Mouse (Mus musculus): ENCODE measurements around the gene Per1.

Per1 gene

DNA sequence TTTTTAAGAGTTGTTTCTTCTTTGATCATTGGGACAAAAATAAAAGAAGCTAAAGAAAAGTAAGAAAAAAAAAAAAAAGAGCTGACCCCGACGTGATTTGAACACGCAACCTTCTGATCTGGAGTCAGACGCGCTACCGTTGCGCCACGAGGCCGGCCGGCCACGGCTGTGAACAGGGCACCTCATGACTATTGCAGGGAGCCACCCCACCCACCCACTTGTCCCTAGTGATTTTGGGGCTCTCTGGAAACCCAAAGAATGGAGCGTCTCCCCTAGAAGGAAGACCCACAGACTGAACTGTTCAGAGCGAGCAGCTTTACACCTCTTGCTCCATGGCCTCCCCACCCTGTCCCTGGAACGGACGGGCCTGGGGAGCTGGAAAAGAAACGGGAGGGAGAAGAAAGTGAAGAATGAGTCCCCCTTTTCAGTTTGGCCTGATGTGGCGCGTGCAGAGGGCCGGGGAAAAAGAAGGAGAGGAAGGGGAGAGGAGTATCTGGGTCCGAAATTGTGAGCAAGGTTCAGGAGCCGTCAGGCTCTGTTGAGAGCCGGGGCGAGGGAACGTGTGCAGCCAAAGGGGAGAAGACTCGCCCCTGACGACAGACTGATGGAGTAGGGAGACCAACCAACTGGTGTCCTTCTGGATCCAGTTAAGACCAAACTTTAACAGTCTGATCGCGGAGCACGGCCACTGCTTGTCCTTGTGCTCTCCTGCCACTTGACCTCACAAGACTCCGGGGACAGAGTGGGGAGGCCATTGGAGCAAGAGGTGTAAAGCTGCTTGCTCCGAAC is 31.4 kb upstream of the Per1 start:
- ATAC-seq (ENCODE audit: insufficient number of reproducible peaks, low FRiP score, low TSS enrichment) = no peak

DNA sequence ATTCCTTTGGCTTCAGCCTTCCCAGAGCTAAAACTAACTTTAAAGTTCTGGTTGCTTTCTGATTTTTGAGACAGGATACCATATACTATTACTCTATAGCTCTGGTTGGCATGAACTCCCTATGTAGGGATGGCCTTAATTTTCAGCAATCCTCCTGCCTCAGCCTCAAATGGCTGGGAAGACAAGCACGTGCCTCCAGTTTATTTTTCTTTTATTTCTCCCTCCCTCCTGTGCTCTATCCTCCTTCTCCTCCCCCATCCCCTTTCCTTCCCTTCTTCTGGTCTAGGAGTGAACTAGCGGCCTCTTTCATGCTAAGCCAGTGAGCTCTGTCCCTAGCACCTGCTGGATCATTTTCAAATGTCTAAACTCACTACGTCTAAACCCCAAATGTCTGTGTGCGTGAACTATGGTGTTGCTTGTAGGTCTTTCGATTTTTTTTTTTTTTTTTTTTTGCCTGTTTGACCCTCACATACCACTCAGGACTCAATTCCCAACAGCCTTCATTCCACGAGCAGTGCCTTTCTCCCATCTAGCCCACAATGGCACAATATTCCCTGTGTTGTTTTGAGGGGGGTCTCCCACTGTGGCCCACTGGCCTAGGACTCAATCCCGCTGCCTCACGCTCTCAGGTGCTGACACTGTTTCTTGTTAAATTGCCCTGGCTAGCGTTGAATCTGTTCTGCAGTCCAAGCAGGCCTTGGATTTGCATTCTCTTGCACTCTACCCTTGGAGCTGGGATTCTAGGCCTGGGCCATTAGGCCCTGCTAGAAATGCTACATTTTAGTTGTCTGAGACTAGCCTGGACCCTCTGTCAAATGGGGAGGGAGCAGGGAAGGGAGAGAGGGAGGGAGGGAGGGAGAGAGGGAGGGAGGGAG is 30.5 kb upstream of the Per1 start:
- ATAC-seq (ENCODE audit: insufficient number of reproducible peaks, low FRiP score, low TSS enrichment) = no peak

DNA sequence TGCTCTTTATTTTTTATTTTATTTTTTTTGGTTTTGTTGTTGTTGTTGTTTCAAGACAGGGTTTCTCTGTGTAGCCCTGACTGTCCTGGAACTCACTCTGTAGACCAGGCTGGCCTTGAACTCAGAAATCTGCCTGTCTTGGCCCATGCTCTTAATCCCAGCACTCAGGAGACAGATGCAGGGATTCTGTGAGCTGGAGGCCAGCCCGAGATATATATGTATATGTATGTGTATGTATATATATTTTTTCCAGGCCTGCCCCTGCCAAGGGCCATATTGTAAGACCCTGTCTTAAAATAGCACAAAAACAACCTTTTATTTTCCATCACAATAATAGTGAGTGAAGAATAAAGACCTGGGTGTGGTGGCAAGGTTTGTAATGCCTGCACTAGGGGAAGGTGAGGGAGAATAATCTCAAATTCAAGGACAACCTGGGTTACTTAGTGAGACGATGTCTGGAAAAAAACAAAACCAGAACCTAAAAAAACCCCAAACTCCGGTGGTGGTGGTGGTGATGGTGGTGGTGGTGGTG is 29.6 kb upstream of the Per1 start:
- ATAC-seq (ENCODE audit: insufficient number of reproducible peaks, low FRiP score, low TSS enrichment) = no peak

DNA sequence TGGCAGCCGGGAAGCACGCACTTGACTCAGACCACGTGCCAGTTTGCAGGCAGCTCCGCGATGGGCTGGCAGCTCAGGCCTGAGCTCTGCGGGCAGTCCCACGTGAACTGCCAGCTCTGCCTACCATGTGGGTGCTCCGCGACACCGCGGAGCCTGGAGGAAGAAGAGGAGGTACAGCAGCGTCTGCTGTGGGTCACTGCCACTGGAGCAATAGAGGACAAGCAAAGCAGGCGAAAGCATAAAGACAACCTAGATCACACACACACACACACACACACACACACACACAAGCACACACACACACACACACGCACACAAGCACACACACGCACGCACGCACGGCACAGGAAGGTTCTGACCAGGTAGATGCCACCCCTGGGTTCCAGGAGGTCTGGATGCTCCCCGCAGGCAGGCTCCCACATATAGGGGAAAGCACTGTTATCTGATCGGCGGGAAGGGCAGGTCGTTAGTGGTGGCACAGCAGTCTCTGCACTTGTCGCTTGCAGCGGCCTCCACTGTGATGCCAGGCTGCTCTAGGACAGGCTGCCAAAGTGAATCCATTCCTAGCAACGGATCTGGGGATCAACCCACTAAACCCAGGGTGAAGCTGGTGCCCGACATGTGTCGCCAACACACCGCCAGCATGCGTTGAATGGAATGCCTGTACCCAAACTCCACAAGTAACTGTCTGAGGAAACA is 28.7 kb upstream of the Per1 start:
- no peak for ATAC-seq (ENCODE audit: insufficient number of reproducible peaks, low FRiP score, low TSS enrichment)

DNA sequence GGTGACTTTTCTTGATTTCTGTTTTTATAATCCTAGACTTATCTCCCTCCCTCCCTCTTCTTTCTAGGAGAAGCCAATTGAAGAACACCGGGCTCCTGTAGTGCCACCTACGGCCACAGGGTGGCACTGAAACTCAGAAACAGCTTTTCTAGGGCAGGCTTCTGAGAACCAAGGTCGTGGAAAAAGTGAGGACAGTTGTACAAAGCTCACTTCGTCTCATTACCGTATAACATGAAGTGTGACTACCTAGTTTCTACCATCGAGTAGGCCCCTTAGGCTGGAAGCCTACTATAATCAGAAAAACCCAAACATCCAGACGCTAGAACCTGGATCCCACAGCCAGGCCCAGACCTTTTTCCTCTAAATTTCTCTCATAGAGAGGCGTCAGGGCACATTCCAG is 28.1 kb upstream of the Per1 start:
- ATAC-seq (ENCODE audit: insufficient number of reproducible peaks, low FRiP score, low TSS enrichment) = no peak

DNA sequence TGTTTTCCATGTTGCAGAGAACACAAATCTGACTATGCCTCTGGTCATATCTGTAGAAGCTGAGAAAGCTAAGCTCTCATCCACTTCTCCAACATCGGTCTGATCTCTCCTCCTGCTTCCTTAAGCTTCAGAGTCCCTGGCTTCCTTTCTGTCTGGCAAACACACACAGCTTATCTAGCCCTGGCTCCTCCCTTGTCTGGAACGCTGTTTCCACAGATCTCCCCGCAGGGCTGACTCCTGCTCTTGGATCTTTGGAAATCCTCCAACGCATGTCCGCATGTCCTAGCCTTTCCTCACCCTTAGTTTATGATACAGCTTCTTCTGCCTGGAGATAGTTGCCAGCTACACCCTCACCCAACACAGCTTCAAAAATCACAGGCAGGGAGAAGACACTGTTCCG is 27.4 kb upstream of the Per1 start:
- ATAC-seq (ENCODE audit: insufficient number of reproducible peaks, low FRiP score, low TSS enrichment) = no peak

DNA sequence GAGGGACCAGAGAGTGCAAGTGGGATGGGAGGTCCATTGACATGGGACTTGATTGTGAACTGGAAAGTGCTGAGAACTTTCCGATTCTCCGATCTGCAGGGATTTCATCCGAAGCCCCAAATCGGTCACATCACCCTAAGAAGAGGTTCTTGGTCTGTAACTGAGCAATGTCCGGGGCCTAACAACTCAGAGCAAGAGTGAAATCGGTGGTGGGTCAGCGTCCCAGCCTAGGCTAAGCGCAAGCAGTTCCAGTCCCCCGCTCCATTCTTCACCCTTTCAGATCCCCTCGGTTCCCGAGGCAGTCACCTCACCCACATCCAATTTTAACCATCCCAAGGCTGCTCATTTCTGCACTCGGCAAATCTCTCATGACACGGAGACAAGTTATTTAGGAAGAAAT is 24.9 kb upstream of the Per1 start:
- ATAC-seq (ENCODE audit: insufficient number of reproducible peaks, low FRiP score, low TSS enrichment) = no peak

DNA sequence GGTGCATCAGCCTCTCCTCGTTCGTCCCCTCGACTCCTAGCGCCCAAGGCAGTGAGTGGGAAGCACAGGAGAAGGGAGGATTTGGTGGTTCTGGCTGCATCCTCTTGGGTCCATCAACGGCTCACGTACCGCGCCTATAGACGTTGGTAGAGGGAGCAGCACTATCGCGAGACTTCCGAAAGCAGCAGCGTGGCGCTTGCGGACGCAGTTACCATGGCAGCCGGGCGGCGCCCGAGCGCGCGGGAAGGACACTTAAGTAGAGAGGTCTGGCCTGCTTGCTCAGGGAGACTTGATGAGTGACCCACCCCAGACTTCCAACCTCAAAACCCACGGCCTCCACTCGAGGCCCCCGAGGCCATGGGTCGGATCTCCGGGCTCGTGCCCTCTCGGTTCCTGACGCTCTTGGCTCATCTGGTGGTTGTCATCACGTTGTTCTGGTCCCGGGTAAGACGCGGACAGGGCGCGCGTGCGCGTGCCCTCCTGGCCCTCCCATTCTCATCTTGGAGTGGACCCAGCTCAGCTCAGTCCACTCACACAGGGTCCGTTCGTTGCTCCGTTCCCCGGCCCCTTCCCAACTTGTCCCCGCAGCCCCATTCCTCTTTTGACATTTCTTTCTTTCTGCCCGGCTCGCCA is 24.3 kb upstream of the Per1 start, which contains the start of gene Tmem107:
TSS of gene Tmem107 (plus strand) at position 217 of the 633 bp plus-strand sequence.
- peak; percentile 84 for ATAC-seq (ENCODE audit: insufficient number of reproducible peaks, low FRiP score, low TSS enrichment)

DNA sequence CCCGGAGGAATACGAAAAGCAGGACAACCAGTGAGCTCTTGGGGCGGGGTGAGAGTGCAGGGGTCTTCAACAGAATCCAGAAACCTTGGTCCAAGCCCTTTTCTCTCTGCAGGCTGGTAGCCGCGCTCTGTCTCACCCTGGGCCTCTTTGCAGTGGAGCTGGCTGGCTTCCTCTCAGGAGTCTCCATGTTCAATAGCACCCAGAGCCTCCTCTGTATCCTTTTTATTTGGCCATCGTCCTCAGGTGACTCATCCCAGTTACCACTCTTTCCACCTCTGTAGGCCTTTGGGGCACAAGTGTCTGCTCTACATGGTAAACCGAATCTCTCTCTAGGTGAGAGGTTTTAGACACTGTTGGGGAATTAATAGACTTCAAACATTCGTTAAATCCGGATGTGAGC is 23.8 kb upstream of the Per1 start:
- ATAC-seq (ENCODE audit: insufficient number of reproducible peaks, low FRiP score, low TSS enrichment) = no peak

DNA sequence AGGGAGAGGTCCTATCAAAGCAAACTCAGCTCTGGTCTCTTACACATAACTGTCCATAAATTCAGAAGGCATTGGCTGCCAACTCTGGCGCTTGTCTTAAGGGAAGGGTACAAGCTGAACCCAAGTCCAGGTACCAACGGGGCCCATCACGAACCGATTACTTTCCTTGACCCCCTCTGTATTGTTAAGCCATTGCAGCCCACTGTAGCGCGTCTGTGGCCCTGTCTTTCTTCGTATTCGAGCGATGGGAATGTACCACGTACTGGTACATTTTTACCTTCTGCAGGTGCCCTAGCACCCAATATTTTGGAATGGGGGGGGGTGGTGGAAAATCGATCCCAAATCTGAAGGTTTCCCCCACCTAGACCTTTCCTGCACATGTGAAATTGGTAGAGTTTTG is 22.8 kb upstream of the Per1 start:
- ATAC-seq (ENCODE audit: insufficient number of reproducible peaks, low FRiP score, low TSS enrichment) = no peak

DNA sequence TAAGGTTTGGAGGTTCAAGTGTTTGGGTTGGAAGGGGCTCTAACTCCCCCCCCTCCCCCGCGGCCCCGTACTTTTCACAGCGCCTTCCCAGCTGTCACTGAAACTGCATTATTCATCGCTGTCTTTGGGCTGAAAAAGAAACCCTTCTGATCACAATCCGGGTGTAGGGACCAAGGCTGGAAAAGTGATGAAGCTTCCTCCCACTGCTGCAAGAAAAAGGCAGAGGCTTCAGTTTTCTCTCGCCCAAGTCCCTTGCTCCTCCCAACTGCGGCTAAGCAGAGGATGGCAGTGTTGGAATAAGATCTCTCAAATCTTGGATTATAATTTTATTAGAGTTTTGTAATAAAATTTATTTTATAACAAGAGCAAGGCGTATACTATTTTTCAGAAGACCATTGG is 22.4 kb upstream of the Per1 start:
- ATAC-seq (ENCODE audit: insufficient number of reproducible peaks, low FRiP score, low TSS enrichment) = no peak

DNA sequence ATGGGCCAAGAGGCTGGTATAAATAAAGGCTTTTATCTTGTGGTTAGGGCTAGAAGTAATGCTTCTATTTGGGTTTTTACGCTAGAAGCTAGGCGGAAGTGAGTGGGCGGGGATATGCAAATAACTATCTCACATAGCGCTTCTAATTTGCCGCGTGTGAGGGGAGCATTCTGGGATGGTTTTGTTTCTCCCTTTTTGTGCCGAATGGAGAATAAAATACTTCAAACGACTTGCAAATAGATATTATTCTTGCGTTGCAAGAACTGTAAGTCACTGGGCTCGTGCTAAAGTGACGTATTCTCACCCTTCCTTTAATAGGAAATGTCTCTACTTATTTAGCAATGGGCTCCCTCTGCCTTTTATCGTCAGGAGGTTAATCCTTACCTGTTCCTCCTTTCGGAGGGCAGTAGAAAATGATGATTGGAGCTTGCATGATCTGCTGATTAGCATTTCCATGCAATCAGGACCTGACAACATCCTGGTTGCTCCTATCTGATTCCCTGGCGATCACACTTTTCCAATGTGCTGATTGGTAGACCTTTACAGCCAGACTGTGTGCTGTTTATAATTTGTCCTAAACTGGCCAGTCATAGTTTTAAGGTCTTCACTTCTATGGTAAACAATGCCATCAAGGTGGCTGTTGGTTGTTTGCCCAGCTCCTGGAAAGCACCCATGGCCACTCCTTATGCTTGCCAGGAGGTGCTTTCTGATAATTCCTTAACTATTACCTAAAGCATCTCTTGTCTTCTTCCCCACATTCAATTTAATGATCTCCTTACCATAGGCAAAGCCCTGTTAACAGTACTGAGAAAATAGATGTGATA is 21.7 kb upstream of the Per1 start:
- peak; percentile 67 for ATAC-seq (ENCODE audit: insufficient number of reproducible peaks, low FRiP score, low TSS enrichment)

DNA sequence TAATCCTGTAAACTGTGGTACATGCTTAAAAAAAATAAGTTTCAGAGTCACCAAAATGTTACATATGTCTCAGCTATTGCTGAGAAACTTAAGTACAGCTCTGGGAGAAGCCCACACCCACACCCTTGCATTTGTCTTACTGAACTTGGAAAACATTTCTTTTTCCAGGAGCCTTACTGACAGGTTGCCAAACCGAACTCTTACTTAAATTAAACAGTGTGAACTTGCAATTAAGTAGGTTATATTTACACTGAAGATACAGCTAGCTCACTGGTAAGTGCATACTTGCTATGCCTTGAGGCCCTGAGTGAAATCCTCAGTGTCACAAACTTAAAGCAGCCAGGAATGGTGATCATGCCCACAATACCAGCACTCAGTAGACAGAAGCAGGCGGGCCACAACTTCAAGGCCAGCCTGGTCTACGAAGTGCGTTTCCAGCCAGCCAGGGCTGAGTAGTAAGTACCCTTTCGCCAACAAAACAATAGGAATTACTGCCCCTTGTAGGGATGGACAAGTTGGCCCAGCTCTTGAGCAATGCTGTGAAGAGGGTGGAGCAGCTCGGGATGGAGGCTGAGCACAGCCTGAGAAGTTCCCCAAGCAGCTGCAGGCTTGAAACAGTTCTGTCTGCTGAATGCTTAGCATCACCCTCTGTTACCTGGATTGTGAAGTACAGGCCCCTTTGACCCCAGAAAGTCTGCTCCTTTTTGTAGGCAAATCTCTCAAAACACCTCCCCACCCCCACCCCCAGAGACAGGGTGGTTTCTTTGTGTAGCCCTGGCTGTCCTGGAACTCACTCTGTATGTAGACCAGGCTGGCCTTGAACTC is 20.9 kb upstream of the Per1 start:
- ATAC-seq (ENCODE audit: insufficient number of reproducible peaks, low FRiP score, low TSS enrichment) = no peak

DNA sequence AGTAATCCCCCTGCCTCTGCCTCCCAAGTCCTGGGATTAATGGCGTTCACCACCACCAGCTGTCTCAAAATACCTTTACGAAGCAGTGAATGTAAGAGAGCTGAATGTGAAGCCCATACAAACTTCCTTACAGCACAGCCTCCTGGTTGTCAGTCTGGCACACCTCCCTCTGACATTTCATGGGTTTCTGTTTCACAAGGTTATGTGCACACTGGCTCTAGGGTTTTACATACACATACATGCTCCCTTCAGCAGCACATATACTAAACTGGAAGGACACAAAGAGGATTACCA is 20.3 kb upstream of the Per1 start:
- ATAC-seq (ENCODE audit: insufficient number of reproducible peaks, low FRiP score, low TSS enrichment) = no peak

DNA sequence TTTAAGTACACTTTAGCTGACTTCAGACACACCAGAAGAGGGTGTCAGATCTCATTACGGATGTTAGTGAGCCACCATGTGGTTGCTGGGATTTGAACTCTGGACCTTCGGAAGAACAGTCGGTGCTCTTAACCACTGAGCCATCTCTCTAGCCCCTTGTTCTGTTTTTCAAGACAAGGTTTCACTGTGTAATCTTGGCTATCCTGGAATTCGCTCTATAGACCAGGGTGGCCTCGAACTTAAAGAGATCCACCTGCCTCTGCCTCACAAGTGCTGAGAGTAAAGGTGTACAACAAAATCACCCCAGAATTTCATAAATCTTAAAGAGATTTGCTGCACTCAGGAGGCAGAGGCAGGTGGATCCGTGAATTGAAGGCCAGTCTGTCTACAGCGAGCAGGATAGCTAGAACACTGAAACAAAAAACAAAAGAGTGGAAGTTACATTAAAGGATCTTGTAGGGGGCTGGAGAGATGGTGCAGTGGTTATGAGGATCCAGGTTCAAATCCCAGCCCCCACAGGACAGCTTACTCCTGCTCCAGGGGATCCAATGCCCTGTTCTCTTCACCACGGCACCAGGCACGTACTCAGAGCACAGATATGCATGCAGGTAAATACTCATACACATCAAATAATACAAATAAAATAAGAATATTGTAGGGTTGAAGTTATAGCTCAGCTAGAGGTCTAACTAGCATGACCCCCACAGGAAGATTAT is 19.1 kb upstream of the Per1 start:
- ATAC-seq (ENCODE audit: insufficient number of reproducible peaks, low FRiP score, low TSS enrichment) = no peak

DNA sequence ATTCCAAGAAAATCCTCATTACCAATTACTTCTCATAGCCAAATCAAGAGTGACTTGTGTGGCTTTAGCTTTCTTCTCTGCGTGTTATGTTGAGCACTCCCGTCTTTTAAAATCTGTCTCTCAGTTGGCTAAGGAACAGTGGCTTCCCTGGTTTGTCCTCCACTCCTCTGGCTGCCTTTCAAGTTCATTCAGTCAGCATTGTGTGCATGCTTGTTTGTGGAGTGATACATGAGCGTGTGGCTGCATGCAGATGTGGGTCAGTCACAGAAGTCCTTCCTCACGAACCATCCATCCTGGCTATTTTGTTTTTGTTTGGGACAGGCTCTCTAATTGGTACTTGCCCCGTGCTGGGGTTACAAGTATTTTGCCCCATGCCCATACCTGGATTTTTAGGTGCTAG is 18.4 kb upstream of the Per1 start:
- no peak for ATAC-seq (ENCODE audit: insufficient number of reproducible peaks, low FRiP score, low TSS enrichment)

DNA sequence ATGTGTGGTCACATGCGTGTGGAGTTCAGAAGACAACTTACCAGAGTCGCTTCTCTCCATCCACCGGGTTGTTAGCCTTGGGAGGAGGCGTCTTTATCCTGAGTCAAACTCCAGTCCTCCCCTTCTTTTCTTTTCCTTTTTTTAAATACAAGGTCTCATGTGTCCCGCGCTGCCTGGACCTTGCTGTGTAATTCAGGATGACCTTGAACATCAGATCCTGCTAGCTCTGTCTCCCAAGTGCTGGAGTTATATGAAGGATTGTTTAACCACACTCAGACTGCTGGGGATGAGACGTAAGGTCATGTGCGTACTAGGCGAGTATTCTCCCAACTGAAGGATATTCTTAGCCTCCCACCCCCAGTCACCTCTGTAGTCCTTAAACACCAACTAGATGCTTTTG is 17.7 kb upstream of the Per1 start:
- no peak for ATAC-seq (ENCODE audit: insufficient number of reproducible peaks, low FRiP score, low TSS enrichment)

DNA sequence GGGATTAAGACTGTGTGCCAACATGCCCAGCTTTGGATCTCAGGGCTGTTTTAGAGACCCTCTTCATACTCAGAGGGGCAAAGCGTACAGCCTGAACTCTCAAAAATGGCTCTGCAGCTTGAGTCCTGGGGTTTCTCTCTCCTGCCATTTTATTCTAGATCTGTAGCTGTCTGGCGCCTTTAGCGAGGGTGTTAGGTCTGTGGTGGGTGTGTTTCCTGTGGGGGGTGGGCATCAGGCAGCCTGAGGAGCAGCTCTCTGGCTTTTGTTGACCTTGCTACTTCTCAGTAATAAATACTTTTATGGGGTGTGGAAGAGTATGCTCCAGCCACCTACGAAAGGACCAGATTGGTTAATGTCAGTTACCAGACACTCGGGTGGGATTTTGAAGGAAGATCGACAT is 17.0 kb upstream of the Per1 start:
- no peak for ATAC-seq (ENCODE audit: insufficient number of reproducible peaks, low FRiP score, low TSS enrichment)
